In the genomic region with DNA sequence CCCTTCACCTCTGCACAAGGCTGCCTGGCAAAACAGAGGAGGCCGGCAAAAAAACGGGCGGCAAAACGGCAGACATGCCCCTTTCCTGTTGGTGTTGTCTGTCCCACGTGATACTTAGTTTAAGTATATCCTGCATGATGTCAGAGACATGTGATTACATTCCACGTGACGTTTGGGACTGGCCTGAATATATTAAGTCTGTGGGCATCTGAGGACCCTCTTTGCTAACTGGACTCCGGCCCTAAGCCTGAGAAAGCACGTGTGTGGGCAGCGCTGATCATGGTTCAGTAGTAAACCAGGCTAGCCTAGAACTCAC, we compare ENCODE assay signal across 8 mouse cellular contexts. TPM values are rescaled to one million over a fixed set of nuclear protein-coding genes. Genes with fewer than 3 reads are reported as not detected.
DNase-seq lines count a peak whose midpoint lies in the region; ATAC-seq lines count a peak whose summit lies in the region.

No protein-coding gene starts in this region.

- peak overlapping the region; percentile 23; the same call in 1 of the 2 replicates for H3K4me2 ChIP-seq in embryonic facial prominence, embryonic 14.5 days (ENCODE audit: low read depth, low read length)
- 0 out of 2 replicates have a peak overlapping the region, but pooled peaks have one; percentile 51 for H3K4me2 ChIP-seq in intestine, embryonic 15.5 days (replicated peaks)
- peak overlapping the region; percentile 45 for H3K4me2 ChIP-seq in neural tube, embryonic 12.5 days (replicated peaks)

- no peaks in the 10 kb centered on the region for H3K27me3 ChIP-seq in embryonic facial prominence, embryonic 14.5 days (replicated peaks; ENCODE audit: control insufficient read depth, insufficient read depth, low read length)
- no peaks in the 10 kb centered on the region for H3K27me3 ChIP-seq in intestine, embryonic 15.5 days (replicated peaks)
- H3K27me3 ChIP-seq in neural tube, embryonic 12.5 days (replicated peaks), result 0 out of 2 replicates have a peak, but pooled peaks cover 7% of the 10 kb centered on the region

- ATAC-seq in embryonic facial prominence, embryonic 14.5 days (ENCODE audit: low read depth), result no peak
- peak; percentile 1; the same call in 1 of the 2 replicates for ATAC-seq in intestine, embryonic 15.5 days
- ATAC-seq in neural tube, embryonic 12.5 days (ENCODE audit: low FRiP score, low read depth), result peak; percentile 8; the same call in 1 of the 2 replicates

- peak; percentile 81 for DNase-seq in layer of hippocampus, adult 9-11 months
- DNase-seq in layer of hippocampus, adult 8-10 months (ENCODE audit: low spot score in 2 of 2), result no peak
- DNase-seq in embryonic facial prominence, embryonic 14.5 days (ENCODE audit: low spot score), result no peak
- DNase-seq in adrenal gland, adult 2 months, result no peak
- no peak for DNase-seq in lung, postnatal 36 days
- DNase-seq in spleen, postnatal 4 days (ENCODE audit: low spot score in 2 of 2), result no peak

- H3K9me3 ChIP-seq in embryonic facial prominence, embryonic 14.5 days (ENCODE audit: control insufficient read depth, low read length), result no peaks in the 10 kb centered on the region
- H3K9me3 ChIP-seq in intestine, embryonic 15.5 days, result no peaks in the 10 kb centered on the region
- H3K9me3 ChIP-seq in neural tube, embryonic 12.5 days, result no peaks in the 10 kb centered on the region

- WGBS in embryonic facial prominence, embryonic 14.5 days, result 39% methylated on average over 10 of the region's 10 CpGs
- WGBS in intestine, embryonic 15.5 days, result 40% methylated on average over 10 of the region's 10 CpGs
- 20% methylated on average over 10 of the region's 10 CpGs for WGBS in neural tube, embryonic 12.5 days

- peaks cover 83% of the 10 kb centered on the region for H3K36me3 ChIP-seq in embryonic facial prominence, embryonic 14.5 days (ENCODE audit: control insufficient read depth, insufficient read depth, low read length)
- H3K36me3 ChIP-seq in intestine, embryonic 15.5 days, result peaks cover 23% of the 10 kb centered on the region
- peaks cover 34% of the 10 kb centered on the region for H3K36me3 ChIP-seq in neural tube, embryonic 12.5 days

- H3K4me1 ChIP-seq in embryonic facial prominence, embryonic 14.5 days (ENCODE audit: control insufficient read depth, insufficient read depth, low read length), result peaks cover 23% of the 10 kb centered on the region
- H3K4me1 ChIP-seq in intestine, embryonic 15.5 days (replicated peaks), result peaks cover 42% of the 10 kb centered on the region
- peaks cover 59% of the 10 kb centered on the region for H3K4me1 ChIP-seq in neural tube, embryonic 12.5 days

- H3K27ac ChIP-seq in embryonic facial prominence, embryonic 14.5 days (replicated peaks; ENCODE audit: low read depth, low read length), result peak overlapping the region; percentile 82
- H3K27ac ChIP-seq in intestine, embryonic 15.5 days, result peak overlapping the region; percentile 82
- peak overlapping the region; percentile 90 for H3K27ac ChIP-seq in neural tube, embryonic 12.5 days

- H3K9ac ChIP-seq in embryonic facial prominence, embryonic 14.5 days (ENCODE audit: low read depth, low read length), result 0 out of 2 replicates have a peak overlapping the region, but pooled peaks have one; percentile 21
- no peak overlapping the region for H3K9ac ChIP-seq in intestine, embryonic 15.5 days
- no peak overlapping the region for H3K9ac ChIP-seq in neural tube, embryonic 12.5 days

- H3K4me3 ChIP-seq in embryonic facial prominence, embryonic 14.5 days (ENCODE audit: low read depth, low read length), result no peak overlapping the region
- no peak overlapping the region for H3K4me3 ChIP-seq in intestine, embryonic 15.5 days (replicated peaks)
- H3K4me3 ChIP-seq in neural tube, embryonic 12.5 days, result no peak overlapping the region

RNA-seq across cellular contexts. Expression of a gene that starts 8.3 kb away (rescaled TPM):
- 1 to 10 TPM; 1.3 to 1.7 (median 1.4) TPM for total RNA-seq in layer of hippocampus, adult 8-10 months (2022)
- 3.9 and 4.1 TPM in 2 replicates for polyA plus RNA-seq in embryonic facial prominence, embryonic 14.5 days (2014; fragmentation: Nextera tagmentation; extraction: Ambion mirVana)
- 235 and 288 TPM in 2 replicates for polyA plus RNA-seq in intestine, embryonic 15.5 days (2015; fragmentation: Nextera tagmentation; extraction: Ambion mirVana)
- 2.1 and 2.7 TPM in 2 replicates for polyA plus RNA-seq in neural tube, embryonic 12.5 days (2016; fragmentation: Nextera tagmentation; extraction: Ambion mirVana)
- total RNA-seq in adrenal gland, adult 2 months (2021), result 1 to 10 TPM; 1.4 to 1.6 TPM
- polyA plus RNA-seq in adrenal gland, adult 2 months (2012; rRNA removed), result 4.5 and 5.4 TPM in 2 replicates

RNA-seq across cellular contexts. Expression of a gene that starts 12.4 kb away (rescaled TPM):
- 1 to 10 TPM; 2.9 to 9.7 (median 4.2) TPM for total RNA-seq in layer of hippocampus, adult 8-10 months (2022)
- polyA plus RNA-seq in embryonic facial prominence, embryonic 14.5 days (2014; fragmentation: Nextera tagmentation; extraction: Ambion mirVana), result 0.77 and 0.88 TPM in 2 replicates
- polyA plus RNA-seq in intestine, embryonic 15.5 days (2015; fragmentation: Nextera tagmentation; extraction: Ambion mirVana), result 1.4 TPM in 1 of 2 replicates, not detected in the other
- polyA plus RNA-seq in neural tube, embryonic 12.5 days (2016; fragmentation: Nextera tagmentation; extraction: Ambion mirVana), result 2.3 and 2.5 TPM in 2 replicates
- total RNA-seq in adrenal gland, adult 2 months (2021), result 1 to 10 TPM in 1 of 2 experiments, not detected in 1; 1.4 TPM
- 2.5 and 4.4 TPM in 2 replicates for polyA plus RNA-seq in adrenal gland, adult 2 months (2012; rRNA removed)

RNA-seq across cellular contexts. Expression of a gene that starts 16.9 kb away (rescaled TPM):
- 1 to 10 TPM; 2.7 to 5.5 (median 4.5) TPM for total RNA-seq in layer of hippocampus, adult 8-10 months (2022)
- polyA plus RNA-seq in embryonic facial prominence, embryonic 14.5 days (2014; fragmentation: Nextera tagmentation; extraction: Ambion mirVana), result 2.4 and 2.6 TPM in 2 replicates
- 2.8 and 3.6 TPM in 2 replicates for polyA plus RNA-seq in intestine, embryonic 15.5 days (2015; fragmentation: Nextera tagmentation; extraction: Ambion mirVana)
- 5.0 and 5.3 TPM in 2 replicates for polyA plus RNA-seq in neural tube, embryonic 12.5 days (2016; fragmentation: Nextera tagmentation; extraction: Ambion mirVana)
- 1 to 10 TPM; 1.8 to 2.5 TPM for total RNA-seq in adrenal gland, adult 2 months (2021)
- 2.9 and 6.7 TPM in 2 replicates for polyA plus RNA-seq in adrenal gland, adult 2 months (2012; rRNA removed)

RNA-seq across cellular contexts. Expression of a gene that starts 16.9 kb away (rescaled TPM):
- 10 to 100 TPM; 64.3 to 78.5 (median 72.6) TPM for total RNA-seq in layer of hippocampus, adult 8-10 months (2022)
- 61.4 and 67.1 TPM in 2 replicates for polyA plus RNA-seq in embryonic facial prominence, embryonic 14.5 days (2014; fragmentation: Nextera tagmentation; extraction: Ambion mirVana)
- 89.2 and 100 TPM in 2 replicates for polyA plus RNA-seq in intestine, embryonic 15.5 days (2015; fragmentation: Nextera tagmentation; extraction: Ambion mirVana)
- polyA plus RNA-seq in neural tube, embryonic 12.5 days (2016; fragmentation: Nextera tagmentation; extraction: Ambion mirVana), result 75.6 and 77.9 TPM in 2 replicates
- 10 to 100 TPM; 39.6 to 54.3 TPM for total RNA-seq in adrenal gland, adult 2 months (2021)
- 125 and 132 TPM in 2 replicates for polyA plus RNA-seq in adrenal gland, adult 2 months (2012; rRNA removed)

RNA-seq across cellular contexts. Expression of a gene that starts 22.8 kb away (rescaled TPM):
- 10 to 100 TPM; 64.6 to 72.1 (median 67.2) TPM for total RNA-seq in layer of hippocampus, adult 8-10 months (2022)
- polyA plus RNA-seq in embryonic facial prominence, embryonic 14.5 days (2014; fragmentation: Nextera tagmentation; extraction: Ambion mirVana), result 69.5 and 90.1 TPM in 2 replicates
- 83.2 and 85.7 TPM in 2 replicates for polyA plus RNA-seq in intestine, embryonic 15.5 days (2015; fragmentation: Nextera tagmentation; extraction: Ambion mirVana)
- 136 and 138 TPM in 2 replicates for polyA plus RNA-seq in neural tube, embryonic 12.5 days (2016; fragmentation: Nextera tagmentation; extraction: Ambion mirVana)
- total RNA-seq in adrenal gland, adult 2 months (2021), result 10 to 100 TPM; 40.7 to 45.0 TPM
- 95.6 and 103 TPM in 2 replicates for polyA plus RNA-seq in adrenal gland, adult 2 months (2012; rRNA removed)

Comparison
In these comparisons a context has a peak if more than half of its experiments do, and no peak if none do; other contexts are left out.
1. RNA of a gene that starts 8.3 kb away (polyA plus RNA-seq): 235 to 288 TPM in intestine, embryonic 15.5 days; 4.5 to 5.4 TPM in adrenal gland, adult 2 months, 3.9 to 4.1 TPM in embryonic facial prominence, embryonic 14.5 days and 2.1 to 2.7 TPM in neural tube, embryonic 12.5 days; every median in the first group is over 10 times any median in the second.
2. Peak in every context shown above with its lines, with median percentiles within 50 percentile points of each other: H3K27ac ChIP-seq and H3K4me2 ChIP-seq.